Mouse (Mus musculus) limb, embryonic 10.5 days (tissue): ENCODE data around the gene Cdhr2. TPM values are rescaled to one million over a fixed set of nuclear protein-coding genes. Genes with fewer than 3 reads are reported as not detected.

Source experiments
- DNase-seq: peaks from one replicate; pipeline ENCODE4 v3.0.0-alpha.2; 2017; ENCODE audit warnings: low spot score
- H3K27ac ChIP-seq: fragments of 300-500 bp; sonication (generic); 2 replicates; pipeline ENCODE4 v1.5.1; 2016; ENCODE audit warnings: mild to moderate bottlenecking
- H3K27me3 ChIP-seq: fragments of 300-500 bp; sonication (generic); 2 replicates; pipeline ENCODE4 v1.6.1; 2016; ENCODE audit warnings: low read depth, mild to moderate bottlenecking; ENCODE audit not compliant: poor library complexity, severe bottlenecking
- H3K36me3 ChIP-seq: fragments of 300-500 bp; sonication (generic); 2 replicates; pipeline ENCODE4 v1.6.1; 2016; ENCODE audit warnings: mild to moderate bottlenecking, moderate library complexity
- H3K4me1 ChIP-seq: fragments of 300-500 bp; sonication (generic); 2 replicates; pipeline ENCODE4 v1.6.1; 2016
- H3K4me3 ChIP-seq: fragments of 300-500 bp; sonication (generic); 2 replicates; pipeline ENCODE4 v1.5.1; 2016; ENCODE audit warnings: mild to moderate bottlenecking, moderate library complexity
- H3K9me3 ChIP-seq: fragments of 300-500 bp; sonication (generic); replicated peaks from 2 replicates; pipeline ENCODE4 v1.6.1; 2016; ENCODE audit warnings: mild to moderate bottlenecking
- WGBS: fragments of 180-500 bp; shearing (Covaris S2); methylation state at CpG from one replicate; pipeline ENCODE4 v1.1.7; 2016; 5-methylcytosine and 5-hydroxymethylcytosine counted together
- polyA plus RNA-seq: library from polyadenylated mRNA; unstranded; fragments of >200 nt; fragmentation: Nextera tagmentation; extraction: Ambion mirVana; gene quantifications from 2 replicates; pipeline ENCODE4 v1.2.1, GENCODE M21; 2016

The Cdhr2 gene
- polyA plus RNA-seq, 1 experiment from 2014 or later, result not detected

DNA sequence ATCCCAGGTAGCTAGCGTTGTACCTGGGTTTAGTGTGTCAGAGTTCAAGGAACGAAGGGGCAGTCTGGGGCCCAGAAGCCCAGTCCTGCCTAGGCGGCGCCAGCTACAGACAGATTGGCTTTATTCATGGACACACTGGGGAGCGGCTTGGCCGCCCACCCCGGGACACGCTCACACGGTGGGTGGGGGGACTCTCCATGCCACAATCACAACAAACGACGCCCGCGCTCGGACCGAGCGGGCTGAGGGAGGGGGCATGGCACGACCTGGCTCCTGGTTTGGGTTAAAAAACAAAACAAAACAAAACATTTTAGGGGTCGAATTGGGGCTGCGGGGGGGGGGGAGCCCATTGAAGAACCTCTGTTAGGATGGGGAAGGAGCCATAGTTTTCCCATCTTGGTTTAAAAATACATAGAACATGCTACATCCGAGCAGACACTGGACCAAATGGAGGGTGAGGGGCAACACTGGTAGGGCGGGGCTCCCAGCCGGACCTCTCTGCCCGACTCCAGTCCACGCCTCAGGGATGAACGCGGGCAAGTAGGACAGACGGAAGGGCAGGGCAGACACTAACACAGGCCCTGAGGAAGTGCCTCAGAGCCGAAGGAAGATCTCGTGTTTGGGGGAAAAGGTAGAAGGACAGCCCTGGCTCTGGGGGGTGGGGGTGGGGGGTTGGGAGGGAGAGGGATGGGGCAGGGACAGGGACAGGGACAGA lies 57.7 kb downstream of the Cdhr2 start:
- H3K36me3 ChIP-seq, result no peaks in the 10 kb centered on the region
- 2% methylated on average over 29 of the region's 29 CpGs for WGBS
- peak overlapping the region; percentile 48 for H3K4me3 ChIP-seq
- no peak for DNase-seq
- peaks cover 38% of the 10 kb centered on the region for H3K4me1 ChIP-seq
- no peak overlapping the region for H3K27ac ChIP-seq
- no peaks in the 10 kb centered on the region for H3K9me3 ChIP-seq
- peaks cover 87% of the 10 kb centered on the region for H3K27me3 ChIP-seq

GRCm38 (mm10) chr13:54759496-54759895 lies 58.2 kb downstream of the Cdhr2 start:
- H3K36me3 ChIP-seq, result no peaks in the 10 kb centered on the region
- 10% methylated on average over 7 of the region's 7 CpGs for WGBS
- peaks cover 38% of the 10 kb centered on the region for H3K4me1 ChIP-seq
- H3K27me3 ChIP-seq, result peaks cover 87% of the 10 kb centered on the region
- no peak overlapping the region; the same call in 1 of the 2 replicates for H3K27ac ChIP-seq
- H3K4me3 ChIP-seq, result no peak overlapping the region
- DNase-seq, result no peak
- H3K9me3 ChIP-seq, result no peaks in the 10 kb centered on the region

DNA sequence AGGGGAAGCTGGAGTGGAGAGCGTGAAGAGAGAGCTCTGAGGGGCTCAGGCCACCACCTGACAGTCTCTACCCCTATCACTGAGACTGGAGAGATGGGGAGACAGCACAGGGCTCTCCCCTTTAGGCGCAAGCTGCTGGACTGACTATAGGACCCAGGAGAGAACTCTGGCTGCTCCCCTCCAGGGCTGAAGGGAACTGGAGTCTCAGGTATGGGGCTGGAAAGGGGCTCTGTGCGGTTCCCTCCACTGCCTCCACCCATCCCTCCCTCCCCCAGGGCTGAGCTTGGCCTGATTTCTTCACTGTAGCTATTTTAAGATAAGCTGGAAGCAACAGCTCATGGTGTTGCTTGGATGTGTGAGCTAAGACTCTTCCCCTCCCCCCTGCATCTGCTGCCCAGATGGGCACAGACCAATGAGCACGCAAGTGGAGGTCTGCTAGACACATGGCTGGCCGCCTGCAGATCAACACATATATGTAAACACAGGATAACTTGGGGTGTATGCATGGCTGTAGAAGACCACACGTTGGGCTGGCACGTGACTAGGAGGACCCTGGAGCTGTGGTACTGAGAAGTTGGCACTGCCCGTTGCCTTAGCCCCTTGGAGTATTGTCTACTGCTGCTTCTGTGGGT lies 59.0 kb downstream of the Cdhr2 start:
- H3K9me3 ChIP-seq, result no peaks in the 10 kb centered on the region
- no peaks in the 10 kb centered on the region for H3K36me3 ChIP-seq
- H3K4me1 ChIP-seq, result peaks cover 43% of the 10 kb centered on the region
- peak overlapping the region; percentile 44; the same call in 1 of the 2 replicates for H3K27ac ChIP-seq
- peak; percentile 69 for DNase-seq
- no peak overlapping the region for H3K4me3 ChIP-seq
- H3K27me3 ChIP-seq, result peaks cover 88% of the 10 kb centered on the region
- 56% methylated on average over 8 of the region's 8 CpGs for WGBS

DNA sequence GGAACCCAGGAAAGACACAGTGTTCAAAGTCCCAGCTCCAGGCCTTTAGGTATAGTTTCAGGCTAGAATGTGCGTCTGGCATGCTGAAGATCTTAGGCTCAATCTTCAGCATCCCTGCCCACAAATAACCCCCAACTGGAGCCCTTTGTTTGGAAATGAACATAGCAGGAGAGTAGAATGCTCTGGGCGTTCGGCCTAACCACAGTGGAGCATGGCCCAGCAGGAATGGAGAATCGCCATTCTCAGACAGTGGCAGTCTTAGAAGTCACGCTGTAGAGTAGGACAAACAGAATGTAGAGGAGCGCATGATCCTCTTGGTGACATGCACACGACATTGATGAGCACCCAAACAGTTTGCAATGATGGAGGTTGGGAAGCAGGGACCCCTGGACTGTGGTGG lies 59.6 kb downstream of the Cdhr2 start:
- 84% methylated on average over 7 of the region's 7 CpGs for WGBS
- no peak overlapping the region for H3K27ac ChIP-seq
- no peak for DNase-seq
- H3K36me3 ChIP-seq, result no peaks in the 10 kb centered on the region
- H3K9me3 ChIP-seq, result no peaks in the 10 kb centered on the region
- peaks cover 50% of the 10 kb centered on the region for H3K4me1 ChIP-seq
- H3K27me3 ChIP-seq, result peaks cover 88% of the 10 kb centered on the region
- no peak overlapping the region for H3K4me3 ChIP-seq

DNA sequence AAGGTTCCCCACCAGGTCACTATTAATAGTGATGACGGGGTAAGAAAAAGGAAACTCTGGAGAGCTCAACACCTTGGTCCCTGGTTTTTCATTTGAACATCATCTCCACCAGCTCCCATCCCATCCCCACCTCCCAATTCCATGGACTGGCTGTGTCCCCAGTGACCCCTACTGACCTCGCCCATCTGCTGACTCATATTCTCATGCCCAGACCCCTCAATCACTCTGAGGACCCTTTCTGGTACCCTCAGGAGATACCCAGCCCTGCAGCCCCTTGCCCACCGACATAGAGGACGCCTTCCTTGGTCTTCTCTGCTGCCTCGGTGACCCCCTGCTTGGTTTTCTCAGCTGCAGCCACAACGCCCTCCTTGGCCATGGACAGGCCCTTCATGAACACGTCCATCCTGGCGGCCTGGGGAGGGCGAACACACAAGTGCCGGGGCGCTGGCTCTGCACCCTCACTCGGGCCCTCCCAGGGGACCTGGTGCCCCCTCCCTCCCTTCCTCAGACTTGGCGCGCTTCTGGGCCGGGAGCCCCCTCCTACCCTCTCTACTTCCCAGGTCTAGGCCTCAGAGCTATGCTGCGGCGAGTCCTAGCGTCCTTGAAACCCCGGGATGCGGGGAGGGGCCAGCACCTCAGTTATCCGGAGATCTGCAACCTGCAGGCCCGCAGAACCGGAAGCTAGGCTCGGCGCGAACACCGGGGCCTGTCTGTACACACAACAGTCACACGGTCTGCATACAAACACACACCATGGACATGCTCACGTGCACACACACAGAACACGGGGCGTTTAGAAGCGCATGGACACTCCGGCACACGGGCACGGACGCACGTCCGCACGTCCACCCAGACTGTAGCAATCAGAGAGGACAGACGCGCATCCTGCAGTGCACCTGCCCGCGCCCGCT lies 64.3 kb downstream of the Cdhr2 start:
- Histone ChIP-seq H3K27me3 (peaks cover 77% of the 10 kb centered on the region), H3K4me1 (peaks cover 23% of the 10 kb centered on the region), H3K9me3 (no peaks in the 10 kb centered on the region), H3K27ac (no peak overlapping the region), H3K4me3 (peak overlapping the region; percentile 45), H3K36me3 (no peaks in the 10 kb centered on the region)
- DNase-seq, result peak; percentile 37
- 5% methylated on average over 44 of the region's 44 CpGs for WGBS

GRCm38 (mm10) chr13:54766192-54766768 lies 65.0 kb downstream of the Cdhr2 start, which contains the start of gene Sncb:
TSS of gene Sncb (minus strand) at chr13:54766595.
- H3K27me3 ChIP-seq, result peaks cover 69% of the 10 kb centered on the region
- H3K36me3 ChIP-seq, result no peaks in the 10 kb centered on the region
- WGBS, result 3% methylated on average over 35 of the region's 35 CpGs

DNA sequence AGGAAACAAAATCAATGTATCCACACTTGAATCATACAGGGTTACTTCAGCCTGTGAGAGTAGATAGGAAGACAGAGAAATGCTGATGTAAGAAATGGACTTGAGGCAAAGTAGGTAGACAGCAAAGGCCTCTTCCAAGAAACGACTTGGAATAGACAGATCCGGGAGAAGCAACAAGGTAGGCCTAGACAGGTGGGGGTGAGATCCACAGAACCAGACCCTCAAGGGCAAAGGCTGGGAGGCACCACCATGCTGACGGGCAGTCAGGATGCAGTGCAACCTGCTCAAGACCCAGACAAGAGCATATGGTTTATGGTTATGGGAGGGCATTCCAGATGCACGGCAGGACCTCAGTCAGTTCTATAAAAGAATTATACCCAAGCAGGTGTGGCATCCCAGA lies 65.8 kb downstream of the Cdhr2 start:
- peaks cover 62% of the 10 kb centered on the region for H3K27me3 ChIP-seq
- no peak overlapping the region for H3K4me3 ChIP-seq
- 82% methylated on average over 4 of the region's 4 CpGs for WGBS

More at GRCm38 (mm10) chr13:54766192-54766768, 65.0 kb downstream of the Cdhr2 start, which contains the start of gene Sncb:
- H3K27ac ChIP-seq, result no peak within 1 kb of the TSS
- peaks cover 19% of the 10 kb centered on the region for H3K4me1 ChIP-seq
- no peaks in the 10 kb centered on the region for H3K9me3 ChIP-seq
- DNase-seq, result peak; percentile 72
- peak within 1 kb of the TSS; percentile 45 for H3K4me3 ChIP-seq

DNA sequence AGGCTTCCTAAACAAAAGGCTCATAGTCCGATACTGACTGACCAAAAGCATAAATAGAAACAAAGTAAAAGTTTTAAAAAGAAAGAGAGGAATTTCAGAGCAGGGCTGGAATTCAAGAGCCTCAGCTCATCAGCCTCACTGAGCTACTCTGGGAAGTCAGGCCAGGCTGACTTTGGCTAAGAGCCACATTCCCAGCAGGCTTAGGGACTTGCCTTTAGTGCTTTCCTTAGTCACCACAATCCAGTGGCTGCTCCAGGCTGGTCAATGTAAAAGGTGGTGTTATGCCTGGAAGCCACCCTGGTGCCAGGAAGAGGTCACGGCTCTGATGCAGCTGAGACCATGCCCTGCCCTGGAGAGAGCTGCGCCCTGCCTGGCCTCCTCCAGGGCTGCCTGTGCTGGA lies 79.3 kb downstream of the Cdhr2 start:
- Histone ChIP-seq H3K27me3 (no peaks in the 10 kb centered on the region), H3K9me3 (no peaks in the 10 kb centered on the region), H3K4me1 (no peaks in the 10 kb centered on the region), H3K36me3 (no peaks in the 10 kb centered on the region), H3K4me3 (no peak overlapping the region), H3K27ac (no peak overlapping the region)
- 84% methylated on average over 3 of the region's 3 CpGs for WGBS
- DNase-seq, result no peak

More for the DNA sequence above, 65.8 kb downstream of the Cdhr2 start:
- no peaks in the 10 kb centered on the region for H3K9me3 ChIP-seq
- H3K27ac ChIP-seq, result no peak overlapping the region
- no peaks in the 10 kb centered on the region for H3K36me3 ChIP-seq
- DNase-seq, result no peak
- peaks cover 19% of the 10 kb centered on the region for H3K4me1 ChIP-seq

DNA sequence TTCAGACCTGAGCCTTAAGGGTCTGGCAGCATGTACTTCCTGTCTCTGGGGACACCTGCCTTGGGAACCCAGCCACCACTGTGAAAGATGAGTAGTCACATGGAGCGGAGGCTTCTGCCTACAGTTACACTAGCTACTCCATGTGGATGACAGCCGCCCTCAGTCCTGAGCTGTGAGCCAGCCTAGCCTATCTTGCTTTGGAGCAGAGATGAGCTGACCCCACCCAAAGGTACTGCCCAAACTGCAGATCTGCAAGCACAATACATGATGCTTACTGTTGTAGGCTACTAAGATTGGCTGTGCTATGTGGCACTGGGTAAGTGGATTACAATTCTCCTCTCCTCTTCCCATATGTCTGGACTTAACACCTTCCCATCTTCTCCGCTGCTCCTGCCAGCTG lies 79.8 kb downstream of the Cdhr2 start:
- H3K36me3 ChIP-seq, result no peaks in the 10 kb centered on the region
- no peak overlapping the region for H3K4me3 ChIP-seq
- no peak overlapping the region for H3K27ac ChIP-seq
- no peak for DNase-seq
- H3K27me3 ChIP-seq, result no peaks in the 10 kb centered on the region
- H3K9me3 ChIP-seq, result no peaks in the 10 kb centered on the region
- WGBS, result 78% methylated on average over 3 of the region's 3 CpGs
- H3K4me1 ChIP-seq, result no peaks in the 10 kb centered on the region

GRCm38 (mm10) chr13:54783235-54783634 lies 82.0 kb downstream of the Cdhr2 start:
- Histone ChIP-seq H3K4me3 (no peak overlapping the region), H3K9me3 (no peaks in the 10 kb centered on the region), H3K27ac (no peak overlapping the region), H3K27me3 (0 out of 2 replicates have a peak, but pooled peaks cover 7% of the 10 kb centered on the region), H3K4me1 (no peaks in the 10 kb centered on the region), H3K36me3 (no peaks in the 10 kb centered on the region)
- 51% methylated on average over 2 of the region's 2 CpGs for WGBS
- DNase-seq, result no peak

GRCm38 (mm10) chr13:54783698-54784097 lies 82.4 kb downstream of the Cdhr2 start, which contains the start of gene Eif4e1b:
TSS of gene Eif4e1b (plus strand) at chr13:54783998.
- WGBS, result 85% methylated on average over 4 of the region's 4 CpGs
- no peak for DNase-seq
- H3K4me1 ChIP-seq, result no peaks in the 10 kb centered on the region

More at GRCm38 (mm10) chr13:54783698-54784097, 82.4 kb downstream of the Cdhr2 start, which contains the start of gene Eif4e1b:
- Histone ChIP-seq H3K9me3 (no peaks in the 10 kb centered on the region), H3K27ac (no peak within 1 kb of the TSS), H3K27me3 (peaks cover 12% of the 10 kb centered on the region; the same call in 1 of the 2 replicates), H3K36me3 (no peaks in the 10 kb centered on the region), H3K4me3 (no peak within 1 kb of the TSS)
